Mouse (Mus musculus) splenic B cell, adult 2 months (primary cell): Measurements from ENCODE around the gene Nsf.
A peak's percentile ranks its signal among the peaks of the same experiment; 100 is the strongest.

ENCODE experiments used
- DNase-seq: peaks from one replicate; pipeline ENCODE4 v3.0.0-alpha.2; 2011; ENCODE audit warnings: low read depth, low spot score
- H3K27me3 ChIP-seq: 2 replicates; pipeline ENCODE4 v1.6.1; 2012; ENCODE audit warnings: mild to moderate bottlenecking, low read length, moderate library complexity, mixed read lengths; ENCODE audit not compliant: control insufficient read depth, poor library complexity, insufficient read depth, severe bottlenecking
- H3K36me3 ChIP-seq: 2 replicates; pipeline ENCODE4 v1.6.1; 2012; ENCODE audit warnings: mild to moderate bottlenecking, low read length, moderate library complexity, mixed read lengths; ENCODE audit not compliant: control insufficient read depth, poor library complexity, insufficient read depth, severe bottlenecking

Nsf gene

GRCm38 (mm10) chr11:103814808-103815207 lies 139.0 kb downstream of the Nsf start:
- Histone ChIP-seq H3K27me3 (no peaks in the 10 kb centered on the region), H3K36me3 (no peaks in the 10 kb centered on the region)
- no peak for DNase-seq

DNA sequence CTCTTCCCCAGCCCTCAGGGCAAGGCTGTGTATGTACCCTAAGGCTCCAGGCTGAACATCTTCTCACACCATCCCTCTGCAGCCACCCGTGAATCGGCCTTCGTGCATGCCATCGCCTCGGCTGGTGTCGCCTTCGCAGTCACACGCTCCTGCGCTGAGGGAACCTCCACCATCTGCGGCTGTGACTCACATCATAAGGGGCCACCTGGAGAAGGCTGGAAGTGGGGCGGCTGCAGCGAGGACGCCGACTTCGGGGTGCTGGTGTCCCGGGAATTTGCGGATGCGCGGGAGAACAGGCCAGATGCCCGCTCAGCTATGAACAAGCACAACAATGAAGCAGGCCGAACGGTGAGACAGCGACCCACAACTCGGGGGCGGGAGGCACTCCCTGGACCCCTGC lies 142.6 kb downstream of the Nsf start:
- H3K27me3 ChIP-seq: no peaks in the 10 kb centered on the region
- no peak for DNase-seq
- H3K36me3 ChIP-seq: no peaks in the 10 kb centered on the region

GRCm38 (mm10) chr11:103810631-103811030 lies 143.2 kb downstream of the Nsf start:
- H3K36me3 ChIP-seq: no peaks in the 10 kb centered on the region
- H3K27me3 ChIP-seq: no peaks in the 10 kb centered on the region
- DNase-seq: no peak

GRCm38 (mm10) chr11:103809611-103810598 lies 144.0 kb downstream of the Nsf start:
- H3K27me3 ChIP-seq: no peaks in the 10 kb centered on the region

DNA sequence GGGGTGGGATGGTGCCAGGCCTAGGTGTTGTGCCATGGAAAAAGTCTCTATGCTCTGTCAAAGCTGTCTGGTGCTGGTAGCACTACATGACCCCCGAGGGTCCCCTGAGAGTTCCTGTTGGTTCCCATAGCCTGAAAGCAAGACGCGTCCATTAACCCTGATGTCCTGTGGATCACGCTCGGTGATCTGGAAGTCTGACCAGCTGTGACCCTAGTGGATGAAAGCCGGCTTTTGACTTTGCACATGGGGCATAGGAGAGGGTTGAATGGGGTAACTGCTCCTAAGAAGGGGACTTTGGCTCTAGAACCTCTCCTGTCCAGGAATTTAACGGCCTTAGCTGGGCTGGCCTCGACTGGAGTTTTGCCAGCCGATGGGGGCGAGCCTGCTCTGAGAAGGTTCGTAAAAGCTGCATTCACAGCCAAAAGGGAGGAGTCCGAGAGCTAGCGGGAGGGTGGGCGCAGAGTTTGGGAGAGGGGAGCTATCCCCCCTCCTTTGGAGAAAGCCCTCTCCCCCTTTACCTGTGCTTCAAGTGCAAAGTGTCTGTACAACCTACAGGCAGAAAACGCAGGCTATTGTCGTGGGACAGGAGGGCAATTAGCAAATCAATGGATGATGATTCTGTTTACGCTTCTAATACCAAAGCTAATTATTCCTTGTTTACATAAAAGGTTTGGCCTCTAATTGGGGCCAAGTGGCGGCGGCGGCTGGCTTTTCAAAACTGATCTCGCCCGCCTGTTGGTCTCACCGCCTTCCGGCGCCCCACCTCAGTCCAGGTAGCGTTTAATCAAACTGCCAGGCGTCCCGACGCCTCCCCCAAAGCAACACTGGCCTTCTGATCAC lies 144.9 kb downstream of the Nsf start:
- DNase-seq: no peak
- H3K36me3 ChIP-seq: no peaks in the 10 kb centered on the region
- no peaks in the 10 kb centered on the region for H3K27me3 ChIP-seq

More at GRCm38 (mm10) chr11:103809611-103810598, 144.0 kb downstream of the Nsf start:
- DNase-seq: no peak
- no peaks in the 10 kb centered on the region for H3K36me3 ChIP-seq

DNA sequence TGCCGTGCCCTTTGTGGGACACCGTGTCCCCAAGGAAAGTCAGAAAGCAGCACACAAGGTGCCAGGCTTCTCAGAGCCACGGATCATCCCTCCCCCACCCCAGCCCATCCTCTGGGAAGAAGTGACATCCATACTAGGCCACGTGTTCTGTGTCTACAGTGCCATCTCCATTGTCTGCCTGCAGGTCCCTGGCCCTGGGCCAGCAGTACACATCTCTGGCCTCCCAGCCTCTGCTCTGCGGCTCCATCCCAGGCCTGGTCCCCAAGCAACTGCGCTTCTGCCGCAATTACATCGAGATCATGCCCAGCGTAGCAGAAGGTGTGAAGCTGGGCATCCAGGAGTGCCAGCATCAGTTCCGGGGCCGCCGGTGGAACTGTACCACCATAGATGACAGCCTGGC lies 145.9 kb downstream of the Nsf start:
- Histone ChIP-seq H3K36me3 (no peaks in the 10 kb centered on the region), H3K27me3 (no peaks in the 10 kb centered on the region)
- DNase-seq: no peak

DNA sequence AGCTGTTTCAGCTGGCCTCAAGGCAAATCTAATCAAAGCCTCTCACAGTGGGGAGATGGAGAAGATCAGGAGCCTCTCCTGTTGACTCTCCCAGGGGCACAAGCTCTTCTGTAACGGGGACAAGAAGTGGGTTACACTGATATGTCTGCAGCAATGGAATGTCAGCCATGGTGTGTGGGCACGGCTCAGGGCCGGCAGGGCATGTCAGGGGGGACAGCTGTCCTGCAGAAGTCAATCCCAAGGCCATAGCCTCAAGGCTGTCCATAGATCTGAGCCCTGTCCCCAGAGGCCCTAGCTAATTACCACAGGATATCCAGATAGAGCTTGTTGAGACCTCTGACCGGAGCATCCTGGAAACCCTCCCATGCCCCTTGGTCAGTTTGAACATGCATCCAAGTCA lies 149.1 kb downstream of the Nsf start:
- Histone ChIP-seq H3K36me3 (no peaks in the 10 kb centered on the region), H3K27me3 (no peaks in the 10 kb centered on the region)
- no peak for DNase-seq

DNA sequence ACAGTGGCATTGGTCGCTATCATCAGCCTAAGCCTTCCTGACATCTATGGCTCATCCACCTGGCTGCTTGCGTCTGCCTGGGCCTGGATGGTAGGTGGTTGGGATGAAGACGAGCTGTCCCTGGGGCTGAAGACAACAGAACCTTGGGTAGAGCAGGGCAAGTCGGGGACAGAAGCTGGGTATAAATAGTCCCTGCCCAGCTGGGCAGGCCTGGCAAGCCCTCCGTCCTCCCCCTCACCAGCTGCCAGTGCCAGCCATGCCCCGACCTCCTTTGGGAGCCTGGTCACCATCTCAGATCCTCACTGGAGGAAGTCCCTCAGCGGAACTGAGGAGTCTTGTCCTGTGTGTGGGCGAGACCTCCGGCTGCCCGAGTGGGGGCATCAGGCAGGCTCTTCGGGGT lies 149.7 kb downstream of the Nsf start:
- Histone ChIP-seq H3K27me3 (no peaks in the 10 kb centered on the region), H3K36me3 (no peaks in the 10 kb centered on the region)
- DNase-seq: no peak

GRCm38 (mm10) chr11:103801128-103801527 lies 152.7 kb downstream of the Nsf start:
- DNase-seq: no peak
- Histone ChIP-seq H3K27me3 (no peaks in the 10 kb centered on the region), H3K36me3 (no peaks in the 10 kb centered on the region)

GRCm38 (mm10) chr11:103789951-103790350 lies 163.9 kb downstream of the Nsf start:
- Histone ChIP-seq H3K27me3 (no peaks in the 10 kb centered on the region), H3K36me3 (no peaks in the 10 kb centered on the region)
- no peak for DNase-seq

DNA sequence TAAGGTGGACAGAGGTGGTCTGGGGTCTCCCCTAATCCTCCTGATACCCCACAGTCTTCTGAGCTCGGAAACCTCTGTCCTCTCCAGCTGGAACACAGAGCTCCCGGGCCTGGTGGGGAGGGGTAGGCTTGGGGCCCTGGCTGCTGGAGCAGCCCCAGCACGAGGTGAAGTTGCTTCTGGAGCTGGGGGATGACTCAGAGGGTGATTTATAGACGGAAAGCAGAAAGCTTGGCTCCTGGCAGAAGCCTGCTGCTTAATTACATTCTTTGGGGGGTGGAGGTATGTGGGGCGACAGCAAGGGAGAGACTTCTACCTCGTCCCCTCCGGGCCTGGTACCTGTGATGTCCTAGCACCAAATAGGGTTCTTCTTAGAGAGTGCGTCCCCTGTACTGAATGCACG lies 173.7 kb downstream of the Nsf start:
- Histone ChIP-seq H3K36me3 (no peaks in the 10 kb centered on the region), H3K27me3 (no peaks in the 10 kb centered on the region)
- DNase-seq: no peak

GRCm38 (mm10) chr11:103774228-103774530 lies 179.7 kb downstream of the Nsf start:
- no peaks in the 10 kb centered on the region for H3K36me3 ChIP-seq
- H3K27me3 ChIP-seq: peaks cover 3% of the 10 kb centered on the region; the same call in 1 of the 2 replicates
- DNase-seq: no peak

DNA sequence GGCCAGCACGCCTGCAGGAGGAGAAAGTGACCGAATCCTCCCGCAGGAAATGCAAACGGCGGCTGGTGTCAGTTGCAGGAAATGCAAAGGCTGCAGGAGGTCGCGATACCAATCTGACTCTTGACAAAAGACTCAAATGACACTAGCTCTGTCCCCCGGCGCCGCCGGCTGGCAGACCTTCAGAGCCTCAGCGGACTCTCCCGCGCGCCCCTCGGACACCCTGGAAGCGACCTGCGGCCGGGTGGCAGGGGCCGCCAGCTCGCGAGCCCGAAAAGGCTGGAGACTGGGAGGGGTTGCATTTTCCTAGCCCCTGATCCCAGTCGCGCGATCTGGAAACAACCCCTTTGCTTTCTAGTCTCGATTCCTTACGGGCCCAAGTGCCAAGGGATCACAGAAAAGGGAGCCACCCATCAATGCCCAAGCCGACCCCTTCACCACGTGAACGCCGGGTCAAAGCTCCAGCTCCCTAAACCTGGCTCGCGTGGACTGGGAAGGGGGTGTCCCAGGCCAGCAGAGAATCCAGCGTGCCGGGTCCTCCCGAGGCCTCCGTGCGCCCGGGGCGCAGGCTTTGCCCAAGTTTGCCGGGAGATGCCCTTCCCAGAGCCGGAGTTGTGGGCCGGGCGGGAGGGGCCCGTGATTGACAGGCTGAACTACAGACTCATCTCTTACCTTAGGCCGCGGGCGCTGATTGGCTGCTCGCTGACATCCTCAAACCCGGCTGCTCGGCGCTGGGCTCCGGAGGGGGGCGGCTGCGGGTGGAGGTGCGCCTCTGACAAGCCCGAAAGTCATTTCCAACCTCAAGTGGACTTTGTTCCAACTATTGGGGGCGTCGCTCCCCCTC lies 180.2 kb downstream of the Nsf start, which contains the start of gene Wnt3:
TSS of gene Wnt3 (plus strand) at position 764 of the 841 bp plus-strand sequence.
- Histone ChIP-seq H3K27me3 (peaks cover 3% of the 10 kb centered on the region; the same call in 1 of the 2 replicates), H3K36me3 (no peaks in the 10 kb centered on the region)
- peak; percentile 10 for DNase-seq
